Mouse (Mus musculus) cerebellum, adult 9-11 months (tissue): Measurements from ENCODE around the gene Ppp2r1b.

Experiments used
- DNase-seq: peaks from one replicate; pipeline ENCODE4 v3.0.0; 2022

Gene Ppp2r1b

GRCm38 (mm10) chr9:50868182-50868581 lies 23.1 kb downstream of the Ppp2r1b start:
- DNase-seq: peak; percentile 87

- no peak for DNase-seq
These were observed 28.1 kb downstream of the Ppp2r1b start for GRCm38 (mm10) chr9:50873210-50873609.

DNA sequence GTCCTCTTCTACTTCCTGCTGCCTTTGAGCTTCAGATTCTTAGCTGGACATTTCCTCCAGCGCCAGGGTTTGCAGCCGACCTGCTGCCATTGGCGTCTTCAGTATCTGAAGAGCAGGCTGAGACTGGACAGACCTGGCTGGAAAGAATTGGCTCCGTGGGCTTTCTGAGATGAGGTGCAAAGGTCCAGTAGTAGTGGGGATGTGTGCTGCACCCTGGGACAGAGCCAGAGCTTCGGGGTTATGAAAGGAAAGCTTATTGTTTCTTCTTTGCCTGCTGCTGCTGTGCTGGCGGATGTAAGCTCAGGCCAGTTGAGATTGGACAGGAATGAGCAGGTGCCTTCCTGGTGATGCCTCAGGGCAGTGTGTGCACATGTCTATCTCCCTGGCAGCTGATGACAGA lies 28.9 kb downstream of the Ppp2r1b start:
- DNase-seq: no peak

- DNase-seq: no peak
These were observed 30.4 kb downstream of the Ppp2r1b start for GRCm38 (mm10) chr9:50875470-50875869.

GRCm38 (mm10) chr9:50876287-50876686 lies 31.2 kb downstream of the Ppp2r1b start:
- no peak for DNase-seq

DNA sequence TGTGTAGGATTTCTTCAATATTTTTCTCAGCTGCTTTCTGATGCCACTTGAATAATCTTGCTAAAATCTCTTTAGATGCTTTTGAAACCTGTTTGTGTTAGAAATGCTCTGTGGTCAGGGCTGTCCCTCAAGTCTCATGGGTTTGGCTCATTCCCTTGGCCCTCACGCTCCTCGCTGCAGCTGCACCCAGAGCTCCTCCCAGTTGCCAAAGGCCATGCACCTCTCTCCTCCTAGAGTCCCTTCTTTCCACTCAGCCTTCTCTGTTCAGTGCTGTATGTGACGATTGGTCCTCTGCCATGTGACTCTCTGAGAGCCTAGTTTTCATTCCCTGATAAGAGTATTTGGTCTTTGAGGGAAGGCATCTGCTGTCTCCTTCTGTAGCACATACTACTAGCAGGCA lies 32.3 kb downstream of the Ppp2r1b start:
- DNase-seq: no peak

DNA sequence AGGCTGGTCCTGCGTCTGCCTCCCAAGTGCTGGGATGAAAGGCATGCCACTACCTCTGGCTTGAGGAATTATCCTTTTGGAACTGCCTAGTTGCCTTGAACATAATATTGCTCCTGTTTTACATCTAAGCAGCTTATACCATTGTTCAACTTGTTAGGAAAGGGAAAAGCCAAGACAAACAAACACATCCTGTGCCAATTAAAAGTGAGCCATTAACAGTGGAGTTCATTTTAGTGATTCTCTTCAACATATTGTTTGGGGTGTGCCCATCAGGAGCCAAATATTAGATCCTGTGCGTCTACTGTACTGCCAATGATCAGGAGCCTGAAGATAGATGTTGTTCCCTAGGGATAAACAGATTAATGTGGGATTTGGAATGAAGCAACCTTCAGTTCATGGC lies 37.1 kb downstream of the Ppp2r1b start:
- no peak for DNase-seq

- peak; percentile 18 for DNase-seq
These were observed 39.0 kb downstream of the Ppp2r1b start for GRCm38 (mm10) chr9:50884093-50884492.

- peak; percentile 45 for DNase-seq
These were observed 39.9 kb downstream of the Ppp2r1b start for GRCm38 (mm10) chr9:50884741-50885599.

DNA sequence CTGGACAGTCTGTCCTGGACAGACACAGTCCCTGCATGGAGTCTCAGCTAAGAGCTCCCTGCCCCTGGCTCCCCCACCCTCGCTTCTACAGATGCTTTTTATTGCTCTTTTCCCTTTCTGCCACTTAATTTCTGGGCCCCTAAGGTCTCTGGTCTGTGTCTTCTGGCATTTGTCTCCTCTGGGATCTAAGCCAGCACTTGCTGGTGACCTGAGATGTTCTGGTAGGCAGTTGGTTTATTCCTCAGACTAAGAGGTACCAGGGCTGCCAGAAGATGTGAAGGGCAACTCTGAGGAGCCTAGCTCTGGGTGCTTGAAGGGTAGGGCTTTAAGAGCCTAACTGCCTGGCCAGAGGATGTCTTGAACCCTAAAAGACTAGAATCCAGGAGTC lies 40.5 kb downstream of the Ppp2r1b start:
- DNase-seq: peak; percentile 65

- DNase-seq: no peak
These were observed 41.8 kb downstream of the Ppp2r1b start for GRCm38 (mm10) chr9:50886870-50887269.

- no peak for DNase-seq
These were observed 42.2 kb downstream of the Ppp2r1b start for GRCm38 (mm10) chr9:50887351-50887750.

GRCm38 (mm10) chr9:50889211-50889610 lies 44.1 kb downstream of the Ppp2r1b start:
- no peak for DNase-seq

- DNase-seq: no peak
These were observed 44.9 kb downstream of the Ppp2r1b start for GRCm38 (mm10) chr9:50889964-50890363.

DNA sequence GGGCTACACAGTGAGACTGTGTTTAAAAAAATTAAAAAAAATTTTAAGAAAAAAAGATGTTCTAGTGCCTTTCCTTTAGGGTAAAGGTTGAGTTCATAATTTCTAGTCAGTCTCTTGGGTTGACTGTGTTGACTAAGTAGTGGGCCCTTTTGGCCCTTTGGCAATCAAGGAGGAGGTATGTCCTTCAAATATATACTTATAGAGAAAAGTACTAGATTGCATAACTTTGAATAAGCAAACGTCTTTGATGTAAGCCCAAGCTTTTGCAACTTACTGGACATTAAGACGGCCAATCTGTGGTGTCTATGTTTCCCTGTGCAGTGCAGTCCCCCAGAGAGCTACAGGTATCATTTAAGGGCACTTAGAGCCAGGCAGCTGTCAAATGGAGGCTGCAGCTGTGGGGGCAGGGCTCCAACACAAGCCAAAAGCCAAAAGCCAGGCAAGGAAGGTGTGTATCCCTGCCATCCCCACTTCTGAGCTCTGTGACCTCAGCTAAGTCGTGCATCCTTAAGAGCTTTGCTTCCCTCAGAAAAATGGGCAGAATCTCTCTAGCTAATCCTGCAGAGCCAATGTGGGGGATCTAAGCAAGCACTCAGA lies 45.5 kb downstream of the Ppp2r1b start:
- DNase-seq: no peak

- peak; percentile 94 for DNase-seq
These were observed 48.6 kb downstream of the Ppp2r1b start for GRCm38 (mm10) chr9:50893665-50894064.

DNA sequence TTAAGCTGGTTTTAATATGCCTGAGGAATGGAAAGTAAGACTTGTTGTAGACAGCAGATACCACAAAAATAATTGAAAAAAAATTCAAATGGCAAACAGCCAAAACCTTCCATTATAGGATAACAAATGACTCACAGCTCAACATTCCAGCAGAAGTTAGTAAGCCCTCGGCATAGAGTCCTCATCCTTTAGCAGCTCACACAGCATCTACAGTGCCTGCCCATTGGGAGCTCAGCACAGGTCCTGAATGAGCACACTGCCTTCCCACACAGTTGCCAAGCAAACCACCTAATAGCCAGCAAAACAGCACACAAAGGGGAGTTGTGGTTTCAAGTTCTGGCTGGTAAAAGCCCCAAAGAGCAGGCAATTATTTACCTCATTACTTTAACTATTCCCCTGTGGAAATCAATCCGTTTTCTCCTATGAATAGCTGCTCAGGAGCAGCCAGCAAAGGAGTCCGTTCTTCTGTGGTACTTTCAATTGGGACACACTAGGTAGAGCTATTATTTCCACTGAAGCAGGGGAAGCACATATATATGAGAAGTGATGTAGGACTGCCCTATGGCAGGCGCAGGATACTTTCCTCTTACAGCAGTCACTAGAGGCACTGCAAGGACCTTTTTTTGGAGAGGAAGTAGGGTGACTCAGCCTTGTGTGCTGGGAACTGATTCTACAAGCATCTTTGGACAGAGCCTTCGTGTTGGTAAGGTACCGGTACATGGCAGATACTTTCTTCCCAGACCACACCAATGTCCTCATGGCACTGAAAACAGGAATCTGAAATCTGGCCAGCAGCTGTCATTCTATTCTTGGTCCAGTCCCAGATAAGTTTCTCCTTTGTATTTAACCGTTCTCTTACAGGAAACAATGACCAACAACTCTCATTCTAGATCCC lies 55.2 kb downstream of the Ppp2r1b start:
- DNase-seq: no peak

- no peak for DNase-seq
These were observed 59.2 kb downstream of the Ppp2r1b start for GRCm38 (mm10) chr9:50904196-50904847.

DNA sequence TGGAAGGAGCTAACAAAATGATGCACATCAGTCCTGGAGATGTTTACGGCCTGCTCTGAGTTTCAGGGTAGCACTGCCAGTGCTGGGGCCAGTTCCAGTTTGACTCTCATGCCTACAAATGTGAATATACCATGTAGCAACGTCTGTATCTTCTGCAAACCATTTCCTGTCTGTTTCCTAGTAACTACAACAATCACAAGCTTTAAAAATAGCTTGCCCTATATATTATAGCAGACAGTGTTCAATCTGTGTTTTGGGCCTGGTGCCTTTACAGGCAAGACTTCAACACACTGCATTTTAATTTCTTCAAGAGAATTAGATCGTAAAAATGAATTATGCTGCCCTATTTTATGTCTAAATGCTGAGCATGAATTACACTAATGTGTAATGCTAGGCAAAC lies 60.2 kb downstream of the Ppp2r1b start:
- no peak for DNase-seq

- no peak for DNase-seq
These were observed 66.9 kb downstream of the Ppp2r1b start for GRCm38 (mm10) chr9:50911861-50912515.

DNA sequence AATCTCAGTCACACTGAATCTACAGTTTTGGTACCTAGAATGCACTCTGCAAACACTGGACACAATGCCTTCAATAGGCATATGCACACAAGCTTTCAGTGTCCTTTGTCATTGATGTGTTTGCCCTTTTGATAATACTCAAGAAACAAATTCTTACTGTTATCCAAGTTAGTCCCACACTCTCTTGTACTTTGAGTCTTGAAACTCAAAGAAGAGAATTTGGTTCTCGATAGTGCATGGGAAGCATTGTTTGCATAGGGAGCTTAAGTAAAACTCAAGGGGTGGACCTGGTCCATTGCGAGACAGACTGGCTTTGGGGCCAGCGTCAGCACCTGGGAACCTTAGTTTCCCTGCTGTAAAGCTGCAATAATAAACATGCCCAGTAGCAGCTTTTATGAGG lies 73.0 kb downstream of the Ppp2r1b start:
- DNase-seq: no peak

- DNase-seq: no peak
These were observed 74.5 kb downstream of the Ppp2r1b start for GRCm38 (mm10) chr9:50919554-50919953.
